Mouse (Mus musculus): ENCODE results near the gene Trmt5. TPM values are rescaled to one million over a fixed set of nuclear protein-coding genes. Genes with fewer than 3 reads are reported as not detected.

Trmt5 gene
- polyA plus RNA-seq, 1 experiment from 2014 or later = 22.6 TPM

DNA sequence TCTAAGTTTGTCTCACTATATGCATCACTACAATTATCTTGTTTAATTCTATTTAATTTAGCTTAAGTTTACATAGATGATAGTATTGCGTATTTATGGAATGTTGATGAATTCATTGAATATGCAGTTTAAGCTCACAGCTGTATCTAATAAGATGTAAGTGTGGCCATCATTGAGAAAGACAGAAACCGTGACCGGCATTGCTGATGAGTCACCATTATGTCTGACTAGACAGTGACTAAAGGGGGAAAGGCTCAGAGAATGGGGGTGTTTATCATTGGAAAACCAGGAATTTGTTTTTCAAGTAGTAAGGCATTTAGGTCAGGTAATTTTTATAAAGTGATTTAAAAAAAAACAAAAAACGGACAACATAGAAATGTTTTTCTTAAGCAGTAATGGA lies 21.2 kb upstream of the Trmt5 start:
- 93% methylated on average over 4 of the region's 4 CpGs for WGBS
- Histone ChIP-seq H3K36me3 (peaks cover 13% of the 10 kb centered on the region), H3K27ac (replicated peaks) (no peak overlapping the region), H3K27me3 (ENCODE audit: low read depth, poor library complexity, severe bottlenecking) (no peaks in the 10 kb centered on the region), H3K9me3 (replicated peaks) (no peaks in the 10 kb centered on the region), H3K4me1 (no peaks in the 10 kb centered on the region), H3K4me3 (no peak overlapping the region)
- DNase-seq (ENCODE audit: low spot score) = no peak

- Histone ChIP-seq H3K9me3 (replicated peaks) (no peaks in the 10 kb centered on the region), H3K27me3 (ENCODE audit: low read depth, poor library complexity, severe bottlenecking) (no peaks in the 10 kb centered on the region), H3K27ac (replicated peaks) (no peak overlapping the region), H3K4me1 (no peaks in the 10 kb centered on the region), H3K4me3 (no peak overlapping the region), H3K36me3 (peaks cover 13% of the 10 kb centered on the region)
- DNase-seq (ENCODE audit: low spot score) = no peak
- 93% methylated on average over 4 of the region's 4 CpGs for WGBS
Measured at GRCm38 (mm10) chr12:73304636-73305035, 18.1 kb upstream of the Trmt5 start.

DNA sequence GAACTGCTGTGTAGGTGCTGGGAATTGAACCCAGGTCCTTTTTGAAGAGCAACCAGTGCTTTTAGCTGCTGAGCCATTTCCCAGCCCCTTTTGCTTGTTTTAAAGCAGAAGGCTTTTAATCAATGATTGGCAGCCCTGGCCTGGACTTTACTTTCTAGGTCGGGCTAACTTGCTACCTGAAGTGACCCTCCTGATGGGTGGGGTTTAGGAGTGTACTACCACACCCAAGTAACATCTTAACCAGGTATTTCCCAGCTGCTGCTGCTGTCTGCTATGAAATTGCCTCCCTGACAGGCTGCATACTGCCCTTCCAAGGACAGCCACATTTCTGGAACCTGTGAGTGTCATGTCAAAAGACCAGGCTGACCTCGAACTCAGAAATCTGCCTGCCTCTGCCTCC lies 14.0 kb upstream of the Trmt5 start:
- H3K27ac ChIP-seq (replicated peaks) = no peak overlapping the region

GRCm38 (mm10) chr12:73298621-73299020 lies 12.1 kb upstream of the Trmt5 start:
- Histone ChIP-seq H3K27ac (replicated peaks) (no peak overlapping the region), H3K27me3 (ENCODE audit: low read depth, poor library complexity, severe bottlenecking) (no peaks in the 10 kb centered on the region), H3K4me3 (no peak overlapping the region), H3K36me3 (peaks cover 19% of the 10 kb centered on the region), H3K9me3 (replicated peaks) (no peaks in the 10 kb centered on the region), H3K4me1 (peaks cover 7% of the 10 kb centered on the region; the same call in 1 of the 2 replicates)
- no peak for DNase-seq (ENCODE audit: low spot score)
- 91% methylated on average over 5 of the region's 5 CpGs for WGBS

More for the DNA sequence above, 14.0 kb upstream of the Trmt5 start:
- H3K36me3 ChIP-seq = peaks cover 12% of the 10 kb centered on the region
- no peak for DNase-seq (ENCODE audit: low spot score)
- H3K4me1 ChIP-seq = peaks cover 2% of the 10 kb centered on the region; the same call in 1 of the 2 replicates
- H3K9me3 ChIP-seq (replicated peaks) = no peaks in the 10 kb centered on the region
- WGBS = 91% methylated on average over 2 of the region's 2 CpGs
- no peak overlapping the region for H3K4me3 ChIP-seq
- no peaks in the 10 kb centered on the region for H3K27me3 ChIP-seq (ENCODE audit: low read depth, poor library complexity, severe bottlenecking)

GRCm38 (mm10) chr12:73295505-73296140 lies 9.1 kb upstream of the Trmt5 start:
- H3K27me3 ChIP-seq (ENCODE audit: low read depth, poor library complexity, severe bottlenecking) = no peaks in the 10 kb centered on the region
- H3K9me3 ChIP-seq (replicated peaks) = no peaks in the 10 kb centered on the region
- peaks cover 22% of the 10 kb centered on the region for H3K36me3 ChIP-seq
- no peak for DNase-seq (ENCODE audit: low spot score)
- 81% methylated on average over 11 of the region's 11 CpGs for WGBS
- H3K4me3 ChIP-seq = no peak overlapping the region
- no peak overlapping the region for H3K27ac ChIP-seq (replicated peaks)
- H3K4me1 ChIP-seq = peaks cover 7% of the 10 kb centered on the region; the same call in 1 of the 2 replicates

GRCm38 (mm10) chr12:73294884-73295283 lies 8.4 kb upstream of the Trmt5 start:
- Histone ChIP-seq H3K4me1 (peaks cover 7% of the 10 kb centered on the region; the same call in 1 of the 2 replicates), H3K27ac (replicated peaks) (no peak overlapping the region), H3K9me3 (replicated peaks) (no peaks in the 10 kb centered on the region), H3K4me3 (no peak overlapping the region), H3K36me3 (peaks cover 17% of the 10 kb centered on the region), H3K27me3 (ENCODE audit: low read depth, poor library complexity, severe bottlenecking) (no peaks in the 10 kb centered on the region)
- DNase-seq (ENCODE audit: low spot score) = no peak

DNA sequence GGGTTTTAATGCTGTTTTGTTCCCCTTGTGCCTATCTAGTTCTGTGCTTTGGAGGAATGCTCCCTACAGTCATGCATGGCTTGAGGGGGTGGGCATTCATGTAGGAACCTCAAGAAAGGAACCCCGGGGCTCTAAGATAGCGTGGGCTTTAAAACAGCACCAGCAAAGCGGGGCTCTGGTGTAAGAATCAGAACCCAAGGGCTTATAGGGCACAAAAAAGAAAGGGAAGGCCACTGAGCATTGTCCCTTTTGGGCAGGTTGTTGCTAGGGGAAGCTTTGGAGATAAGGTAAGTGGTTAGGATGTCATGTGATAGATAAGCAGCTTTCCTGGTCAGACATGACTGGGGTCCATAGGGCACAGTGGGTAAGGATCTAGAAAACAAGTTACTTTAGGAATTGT lies 2.1 kb upstream of the Trmt5 start:
- Histone ChIP-seq H3K4me3 (no peak overlapping the region), H3K4me1 (peaks cover 21% of the 10 kb centered on the region), H3K36me3 (peaks cover 26% of the 10 kb centered on the region), H3K9me3 (replicated peaks) (no peaks in the 10 kb centered on the region), H3K27ac (replicated peaks) (no peak overlapping the region), H3K27me3 (ENCODE audit: low read depth, poor library complexity, severe bottlenecking) (no peaks in the 10 kb centered on the region)
- DNase-seq (ENCODE audit: low spot score) = no peak
- 96% methylated on average over 3 of the region's 3 CpGs for whole genome bisulfite sequencing

GRCm38 (mm10) chr12:73287609-73288008 lies 1.1 kb upstream of the Trmt5 start:
- Histone ChIP-seq H3K36me3 (peaks cover 33% of the 10 kb centered on the region), H3K4me3 (peak overlapping the region; percentile 83), H3K27me3 (ENCODE audit: low read depth, poor library complexity, severe bottlenecking) (no peaks in the 10 kb centered on the region), H3K27ac (replicated peaks) (peak overlapping the region; percentile 91), H3K9me3 (replicated peaks) (no peaks in the 10 kb centered on the region), H3K4me1 (peaks cover 21% of the 10 kb centered on the region)
- DNase-seq (ENCODE audit: low spot score) = no peak
- WGBS = 72% methylated on average over 8 of the region's 8 CpGs

DNA sequence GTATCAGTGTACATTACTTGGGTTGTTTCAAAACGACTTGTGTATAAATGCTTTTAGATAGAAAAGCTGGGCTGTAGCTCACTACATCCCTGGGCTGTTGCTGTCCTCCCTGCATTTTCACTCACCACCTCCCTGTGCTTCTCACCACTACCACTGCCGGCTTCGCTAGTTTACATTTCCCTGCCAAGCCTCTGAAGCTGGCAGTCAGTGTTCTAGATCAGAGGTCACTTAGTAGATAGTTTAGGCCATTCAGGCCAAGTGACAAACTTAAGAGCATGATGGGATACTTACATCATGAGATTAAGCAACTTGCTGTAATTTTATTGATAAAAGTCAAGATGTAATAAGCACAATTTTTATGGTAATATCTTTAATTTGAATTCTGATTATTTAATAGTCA lies 11.6 kb downstream of the Trmt5 start:
- 95% methylated on average over 3 of the region's 3 CpGs for WGBS
- peaks cover 62% of the 10 kb centered on the region for H3K36me3 ChIP-seq
- DNase-seq (ENCODE audit: low spot score) = no peak
- no peak overlapping the region for H3K27ac ChIP-seq (replicated peaks)
- peaks cover 24% of the 10 kb centered on the region for H3K9me3 ChIP-seq (replicated peaks)
- H3K27me3 ChIP-seq (ENCODE audit: low read depth, poor library complexity, severe bottlenecking) = no peaks in the 10 kb centered on the region
- no peak overlapping the region for H3K4me3 ChIP-seq
- no peaks in the 10 kb centered on the region for H3K4me1 ChIP-seq

DNA sequence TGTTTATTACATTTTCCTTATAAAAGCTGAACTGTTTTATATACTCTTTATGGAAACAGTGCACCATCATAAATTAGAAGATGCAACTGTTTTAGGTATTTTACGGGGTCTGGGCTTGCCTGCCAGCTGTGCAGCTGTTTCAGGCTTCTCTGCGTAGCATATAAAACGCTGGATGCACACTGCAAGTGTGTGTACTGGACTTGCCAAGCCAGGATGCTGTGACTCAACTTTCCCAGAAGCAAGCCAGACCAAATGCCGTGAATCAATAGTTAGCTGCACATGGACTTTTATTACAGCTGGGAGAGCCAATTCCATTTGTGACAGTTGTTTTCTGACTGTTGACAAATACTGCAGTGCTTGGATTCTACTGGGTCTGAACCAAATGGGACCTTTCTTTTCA lies 16.6 kb downstream of the Trmt5 start:
- H3K9me3 ChIP-seq (replicated peaks) = no peaks in the 10 kb centered on the region
- WGBS = 93% methylated on average over 4 of the region's 4 CpGs
- H3K36me3 ChIP-seq = peaks cover 16% of the 10 kb centered on the region
- no peak overlapping the region for H3K4me3 ChIP-seq
- no peak for DNase-seq (ENCODE audit: low spot score)
- H3K27ac ChIP-seq (replicated peaks) = no peak overlapping the region
- H3K4me1 ChIP-seq = no peaks in the 10 kb centered on the region
- no peaks in the 10 kb centered on the region for H3K27me3 ChIP-seq (ENCODE audit: low read depth, poor library complexity, severe bottlenecking)

DNA sequence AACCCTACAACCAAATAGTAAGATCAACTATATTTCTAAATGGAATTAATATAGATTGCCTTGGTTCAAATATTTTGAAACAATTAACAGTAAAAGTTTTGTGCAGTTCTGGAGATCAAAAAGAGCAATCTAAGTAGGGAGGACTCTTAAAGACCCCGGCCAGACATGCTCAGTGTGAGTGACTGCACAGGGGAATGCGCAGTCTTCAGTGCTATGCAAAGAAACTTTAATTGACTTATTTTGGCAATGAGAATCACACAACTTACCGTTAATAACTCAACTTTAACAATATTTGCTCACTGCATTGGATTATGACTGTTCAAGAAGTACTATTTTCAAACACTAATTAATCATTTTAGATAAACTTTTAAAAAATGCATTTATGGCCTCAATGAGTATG lies 17.0 kb downstream of the Trmt5 start:
- H3K27me3 ChIP-seq (ENCODE audit: low read depth, poor library complexity, severe bottlenecking) = no peaks in the 10 kb centered on the region
- no peak overlapping the region for H3K27ac ChIP-seq (replicated peaks)
- H3K4me3 ChIP-seq = no peak overlapping the region
- H3K36me3 ChIP-seq = peaks cover 12% of the 10 kb centered on the region
- no peaks in the 10 kb centered on the region for H3K9me3 ChIP-seq (replicated peaks)
- DNase-seq (ENCODE audit: low spot score) = no peak
- 93% methylated on average over 3 of the region's 3 CpGs for WGBS
- H3K4me1 ChIP-seq = no peaks in the 10 kb centered on the region

DNA sequence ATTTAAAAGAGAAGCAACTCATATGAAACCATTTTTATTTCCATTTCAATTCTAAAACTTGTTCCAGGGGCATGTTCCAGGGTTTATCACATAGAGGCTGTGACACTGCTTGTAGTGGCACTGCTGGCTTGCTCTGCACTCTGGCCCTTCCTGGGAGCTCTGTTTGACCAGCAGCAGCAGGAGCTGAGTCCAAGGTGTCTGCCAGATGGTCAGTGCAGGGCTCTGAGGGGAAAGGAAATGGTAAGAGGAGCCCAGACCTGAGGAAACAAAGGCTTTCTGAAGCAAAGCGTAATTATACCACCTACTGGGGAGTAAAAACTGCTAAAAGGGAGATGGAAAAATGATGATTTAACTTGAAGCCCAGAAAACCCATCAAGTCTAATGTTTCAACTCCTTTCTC lies 18.0 kb downstream of the Trmt5 start:
- no peak overlapping the region for H3K4me3 ChIP-seq
- no peaks in the 10 kb centered on the region for H3K4me1 ChIP-seq
- DNase-seq (ENCODE audit: low spot score) = no peak
- H3K36me3 ChIP-seq = 0 out of 2 replicates have a peak, but pooled peaks cover 4% of the 10 kb centered on the region
- no peak overlapping the region for H3K27ac ChIP-seq (replicated peaks)
- 78% methylated on average over 1 of the region's 1 CpGs for WGBS
- no peaks in the 10 kb centered on the region for H3K9me3 ChIP-seq (replicated peaks)
- no peaks in the 10 kb centered on the region for H3K27me3 ChIP-seq (ENCODE audit: low read depth, poor library complexity, severe bottlenecking)

DNA sequence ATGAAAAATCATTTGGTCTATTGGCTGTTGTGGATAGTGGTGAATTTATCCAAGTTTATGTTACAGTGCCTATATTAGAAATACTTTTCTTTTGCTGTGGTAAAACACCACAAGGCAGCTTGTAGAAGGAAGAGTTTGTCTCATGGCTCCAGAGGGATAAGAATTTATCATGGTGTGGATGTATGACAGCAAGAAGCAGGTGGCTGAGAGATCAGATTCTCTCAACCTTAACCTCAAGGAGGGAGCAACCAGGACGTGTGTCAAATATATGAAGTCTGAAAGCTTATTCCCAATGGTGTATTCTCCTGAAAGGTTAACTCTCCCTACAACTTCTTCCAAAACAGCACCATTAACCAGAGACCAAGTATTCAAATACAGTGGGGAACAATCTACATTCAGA lies 19.9 kb downstream of the Trmt5 start:
- no peak for DNase-seq (ENCODE audit: low spot score)
- WGBS = 92% methylated on average over 1 of the region's 1 CpGs
- H3K9me3 ChIP-seq (replicated peaks) = peaks cover 6% of the 10 kb centered on the region
- no peaks in the 10 kb centered on the region for H3K27me3 ChIP-seq (ENCODE audit: low read depth, poor library complexity, severe bottlenecking)
- no peaks in the 10 kb centered on the region for H3K4me1 ChIP-seq
- H3K4me3 ChIP-seq = no peak overlapping the region
- no peaks in the 10 kb centered on the region for H3K36me3 ChIP-seq
- H3K27ac ChIP-seq (replicated peaks) = no peak overlapping the region
